Mouse (Mus musculus): Measurements from ENCODE around the gene Sobp. TPM values are rescaled to one million over a fixed set of nuclear protein-coding genes. Genes with fewer than 3 reads are reported as not detected.

Sobp gene
- polyA plus RNA-seq, 1 experiment from 2014 or later, result 0.66 TPM

GRCm38 (mm10) chr10:42978346-42978745 is 196.0 kb downstream of the Sobp start:
- Histone ChIP-seq H3K27ac (no peak overlapping the region), H3K36me3 (no peaks in the 10 kb centered on the region), H3K4me3 (no peak overlapping the region), H3K27me3 (no peaks in the 10 kb centered on the region), H3K4me2 (no peak overlapping the region), H3K9me3 (no peaks in the 10 kb centered on the region), H3K9ac (no peak overlapping the region), H3K4me1 (no peaks in the 10 kb centered on the region)
- 53% methylated on average over 3 of the region's 3 CpGs for WGBS
- ATAC-seq (ENCODE audit: borderline replicate concordance, extremely low read depth, low FRiP score, low TSS enrichment), result no peak

- no peak overlapping the region for H3K27ac ChIP-seq
- H3K4me2 ChIP-seq, result no peak overlapping the region
- H3K4me1 ChIP-seq, result no peaks in the 10 kb centered on the region
- H3K9me3 ChIP-seq, result no peaks in the 10 kb centered on the region
- H3K9ac ChIP-seq, result no peak overlapping the region
- H3K36me3 ChIP-seq, result no peaks in the 10 kb centered on the region
- no peaks in the 10 kb centered on the region for H3K27me3 ChIP-seq
- ATAC-seq (ENCODE audit: borderline replicate concordance, extremely low read depth, low FRiP score, low TSS enrichment), result no peak
- no peak overlapping the region for H3K4me3 ChIP-seq
- 61% methylated on average over 6 of the region's 6 CpGs for WGBS
Measured at GRCm38 (mm10) chr10:42976577-42976976, 197.8 kb downstream of the Sobp start.

GRCm38 (mm10) chr10:42973537-42973936 is 200.8 kb downstream of the Sobp start:
- Histone ChIP-seq H3K4me3 (no peak overlapping the region), H3K36me3 (no peaks in the 10 kb centered on the region), H3K9ac (no peak overlapping the region), H3K4me2 (no peak overlapping the region), H3K4me1 (no peaks in the 10 kb centered on the region), H3K27me3 (peaks cover 3% of the 10 kb centered on the region; the same call in 1 of the 2 replicates), H3K9me3 (no peaks in the 10 kb centered on the region), H3K27ac (no peak overlapping the region)
- ATAC-seq (ENCODE audit: borderline replicate concordance, extremely low read depth, low FRiP score, low TSS enrichment), result no peak
- 60% methylated on average over 4 of the region's 4 CpGs for WGBS

GRCm38 (mm10) chr10:42972504-42973172 is 201.7 kb downstream of the Sobp start:
- Histone ChIP-seq H3K27me3 (peaks cover 3% of the 10 kb centered on the region; the same call in 1 of the 2 replicates), H3K4me3 (0 out of 2 replicates have a peak overlapping the region, but pooled peaks have one; percentile 14), H3K4me2 (no peak overlapping the region), H3K36me3 (no peaks in the 10 kb centered on the region), H3K27ac (no peak overlapping the region), H3K4me1 (no peaks in the 10 kb centered on the region), H3K9me3 (no peaks in the 10 kb centered on the region), H3K9ac (no peak overlapping the region)
- peak; percentile 83; the same call in 1 of the 2 replicates for ATAC-seq (ENCODE audit: borderline replicate concordance, extremely low read depth, low FRiP score, low TSS enrichment)
- 21% methylated on average over 18 of the region's 18 CpGs for WGBS

GRCm38 (mm10) chr10:42968332-42968731 is 206.0 kb downstream of the Sobp start:
- H3K36me3 ChIP-seq, result no peaks in the 10 kb centered on the region
- WGBS, result 15% methylated on average over 2 of the region's 2 CpGs
- no peak for ATAC-seq (ENCODE audit: borderline replicate concordance, extremely low read depth, low FRiP score, low TSS enrichment)
- H3K9me3 ChIP-seq, result no peaks in the 10 kb centered on the region
- no peak overlapping the region for H3K27ac ChIP-seq
- no peak overlapping the region for H3K9ac ChIP-seq
- H3K4me1 ChIP-seq, result no peaks in the 10 kb centered on the region
- H3K4me3 ChIP-seq, result no peak overlapping the region
- H3K27me3 ChIP-seq, result peaks cover 3% of the 10 kb centered on the region; the same call in 1 of the 2 replicates
- H3K4me2 ChIP-seq, result no peak overlapping the region

GRCm38 (mm10) chr10:42963061-42963460 is 211.3 kb downstream of the Sobp start:
- H3K9me3 ChIP-seq, result no peaks in the 10 kb centered on the region
- H3K4me3 ChIP-seq, result no peak overlapping the region
- peaks cover 5% of the 10 kb centered on the region; the same call in 1 of the 2 replicates for H3K4me1 ChIP-seq
- peaks cover 4% of the 10 kb centered on the region; the same call in 1 of the 2 replicates for H3K27me3 ChIP-seq
- no peak overlapping the region for H3K9ac ChIP-seq
- H3K4me2 ChIP-seq, result no peak overlapping the region
- 81% methylated on average over 2 of the region's 2 CpGs for WGBS
- no peak for ATAC-seq (ENCODE audit: borderline replicate concordance, extremely low read depth, low FRiP score, low TSS enrichment)
- H3K36me3 ChIP-seq, result no peaks in the 10 kb centered on the region
- no peak overlapping the region for H3K27ac ChIP-seq

- Histone ChIP-seq H3K4me3 (no peak overlapping the region), H3K4me1 (peaks cover 5% of the 10 kb centered on the region; the same call in 1 of the 2 replicates), H3K36me3 (no peaks in the 10 kb centered on the region), H3K27ac (0 out of 2 replicates have a peak overlapping the region, but pooled peaks have one; percentile 27), H3K9me3 (no peaks in the 10 kb centered on the region), H3K4me2 (no peak overlapping the region; the same call in 1 of the 2 replicates), H3K9ac (no peak overlapping the region), H3K27me3 (peaks cover 7% of the 10 kb centered on the region; the same call in 1 of the 2 replicates)
- no peak for ATAC-seq (ENCODE audit: borderline replicate concordance, extremely low read depth, low FRiP score, low TSS enrichment)
- 76% methylated on average over 13 of the region's 13 CpGs for WGBS
Measured at GRCm38 (mm10) chr10:42962655-42963054, 211.7 kb downstream of the Sobp start.

GRCm38 (mm10) chr10:42962181-42962601 is 212.1 kb downstream of the Sobp start:
- peaks cover 5% of the 10 kb centered on the region; the same call in 1 of the 2 replicates for H3K4me1 ChIP-seq

GRCm38 (mm10) chr10:42961771-42962170 is 212.6 kb downstream of the Sobp start:
- Histone ChIP-seq H3K4me3 (no peak overlapping the region), H3K9me3 (no peaks in the 10 kb centered on the region), H3K27ac (0 out of 2 replicates have a peak overlapping the region, but pooled peaks have one; percentile 27), H3K27me3 (peaks cover 16% of the 10 kb centered on the region; the same call in 1 of the 2 replicates), H3K4me2 (no peak overlapping the region), H3K4me1 (peaks cover 5% of the 10 kb centered on the region; the same call in 1 of the 2 replicates), H3K9ac (no peak overlapping the region), H3K36me3 (no peaks in the 10 kb centered on the region)
- 62% methylated on average over 6 of the region's 6 CpGs for WGBS
- ATAC-seq (ENCODE audit: borderline replicate concordance, extremely low read depth, low FRiP score, low TSS enrichment), result no peak

More at GRCm38 (mm10) chr10:42962181-42962601, 212.1 kb downstream of the Sobp start:
- no peak overlapping the region; the same call in 1 of the 2 replicates for H3K4me2 ChIP-seq
- H3K9me3 ChIP-seq, result no peaks in the 10 kb centered on the region
- 0 out of 2 replicates have a peak overlapping the region, but pooled peaks have one; percentile 27 for H3K27ac ChIP-seq
- WGBS, result 72% methylated on average over 6 of the region's 6 CpGs
- H3K36me3 ChIP-seq, result no peaks in the 10 kb centered on the region
- peak; percentile 76 for ATAC-seq (ENCODE audit: borderline replicate concordance, extremely low read depth, low FRiP score, low TSS enrichment)
- H3K9ac ChIP-seq, result no peak overlapping the region
- H3K4me3 ChIP-seq, result no peak overlapping the region
- H3K27me3 ChIP-seq, result peaks cover 12% of the 10 kb centered on the region; the same call in 1 of the 2 replicates

- Histone ChIP-seq H3K9me3 (no peaks in the 10 kb centered on the region), H3K4me2 (peak overlapping the region; percentile 54), H3K36me3 (no peaks in the 10 kb centered on the region), H3K9ac (0 out of 2 replicates have a peak overlapping the region, but pooled peaks have one; percentile 27), H3K4me3 (peak overlapping the region; percentile 37), H3K27ac (no peak overlapping the region), H3K4me1 (peaks cover 5% of the 10 kb centered on the region; the same call in 1 of the 2 replicates), H3K27me3 (peaks cover 35% of the 10 kb centered on the region)
- no peak for ATAC-seq (ENCODE audit: borderline replicate concordance, extremely low read depth, low FRiP score, low TSS enrichment)
- WGBS, result 51% methylated on average over 4 of the region's 4 CpGs
Measured at GRCm38 (mm10) chr10:42958686-42959085, 215.6 kb downstream of the Sobp start.

- Histone ChIP-seq H3K27ac (no peak overlapping the region), H3K36me3 (no peaks in the 10 kb centered on the region), H3K4me1 (peaks cover 5% of the 10 kb centered on the region; the same call in 1 of the 2 replicates), H3K4me3 (peak overlapping the region; percentile 37), H3K27me3 (peaks cover 41% of the 10 kb centered on the region), H3K9me3 (no peaks in the 10 kb centered on the region), H3K4me2 (peak overlapping the region; percentile 54), H3K9ac (peak overlapping the region; percentile 29)
- ATAC-seq (ENCODE audit: borderline replicate concordance, extremely low read depth, low FRiP score, low TSS enrichment), result peak; percentile 74; the same call in 1 of the 2 replicates
- 6% methylated on average over 21 of the region's 21 CpGs for WGBS
Measured at GRCm38 (mm10) chr10:42957881-42958651, 216.3 kb downstream of the Sobp start.

Data from lung, embryonic 15.5 days (tissue).